Mouse (Mus musculus) lung, adult 18-20 months (tissue): Measurements from ENCODE around the gene Tbc1d16.
"Not testable (repeated sequence)": the region's sequence is repeated elsewhere in the genome, so short reads cannot be mapped to it uniquely, and the experiment has no call there.

Experiments
- DNase-seq, 2 experiments: peaks; one replicate each; pipeline ENCODE4 v3.0.0; 2022; ENCODE audit warnings: mixed read lengths in 2 of 2

Gene Tbc1d16

DNA sequence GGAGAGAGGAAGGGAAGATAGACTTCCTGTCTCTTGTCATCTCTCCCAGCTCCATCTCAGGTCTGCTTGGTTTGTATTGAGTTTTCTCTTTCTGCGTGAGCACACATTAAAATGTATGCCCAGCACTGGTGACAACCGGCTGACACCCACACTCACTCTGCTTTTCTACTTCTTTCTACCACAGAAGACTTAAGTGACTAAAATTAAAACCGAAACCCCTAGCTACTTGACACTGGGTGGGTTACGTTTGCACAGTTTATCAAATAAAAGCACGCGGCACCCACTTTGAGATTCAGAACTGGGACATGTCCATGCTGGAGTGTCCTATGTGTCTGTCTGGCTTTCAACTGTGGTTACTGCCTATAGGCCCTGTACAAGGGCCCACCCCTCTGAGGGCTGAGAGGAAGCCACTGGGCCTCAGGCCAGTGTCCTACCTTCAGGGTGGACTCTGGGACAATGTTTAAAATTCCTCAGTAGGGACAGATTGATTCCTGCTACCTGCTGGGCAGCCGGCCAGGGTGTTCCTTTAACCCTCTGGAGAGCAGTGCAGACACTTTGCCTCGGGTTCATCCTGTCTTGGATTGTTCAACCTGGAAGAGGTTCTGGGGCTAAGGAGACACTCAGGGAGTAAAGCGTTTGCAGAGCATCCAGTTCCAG is 118.8 kb downstream of the Tbc1d16 start:
- no peak for DNase-seq

DNA sequence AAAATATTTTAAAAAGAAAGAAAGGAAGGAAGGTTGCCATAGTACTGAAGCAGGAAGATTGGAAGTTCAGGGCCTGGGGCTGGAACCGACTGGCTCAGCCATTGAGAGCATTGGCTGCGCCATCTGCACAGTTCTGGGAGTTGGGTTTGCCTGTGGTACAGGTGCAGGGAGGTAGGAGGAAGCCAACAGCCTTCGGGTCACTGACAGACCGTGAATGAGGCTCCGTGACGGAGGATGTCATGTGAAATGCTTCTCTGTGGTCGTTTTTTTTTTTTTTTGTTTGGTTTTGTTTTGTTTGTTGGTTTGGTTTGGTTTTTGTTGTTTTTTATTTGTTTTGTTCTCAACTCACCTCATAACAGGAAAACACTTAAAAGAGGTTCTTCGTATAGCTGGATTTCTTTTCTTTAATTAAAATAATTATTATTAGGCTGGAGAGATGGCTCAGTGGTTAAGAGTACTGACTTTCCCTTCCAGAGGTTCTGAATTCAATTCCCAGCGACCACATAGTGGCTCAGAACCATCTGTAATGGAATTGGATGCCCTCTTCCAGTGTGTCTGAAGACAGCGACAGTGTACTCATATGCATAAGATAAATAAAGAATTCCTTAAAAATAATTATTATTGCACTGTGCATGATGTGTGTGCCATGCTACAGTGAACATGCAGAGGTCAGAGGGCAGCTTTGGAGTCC is 119.6 kb downstream of the Tbc1d16 start:
- DNase-seq: no peak

DNA sequence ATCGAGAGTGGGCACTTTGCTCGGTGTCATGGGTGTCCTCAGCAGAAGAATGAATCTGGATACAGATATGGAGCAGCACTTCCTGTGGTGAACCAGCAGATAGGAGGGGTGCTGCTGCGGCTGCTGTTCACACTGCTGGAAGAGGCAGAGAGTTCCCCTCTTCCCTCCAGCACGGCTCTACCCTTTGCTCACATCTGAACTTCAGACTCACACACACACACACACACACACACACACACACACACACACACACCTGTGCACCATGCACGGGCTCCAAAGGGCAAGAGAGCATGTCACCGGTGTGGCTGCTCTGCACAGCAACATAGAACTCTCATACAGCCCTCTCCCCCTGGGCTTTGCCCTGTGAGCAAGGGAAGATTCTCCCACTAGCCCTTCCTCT is 122.0 kb downstream of the Tbc1d16 start:
- DNase-seq: no peak

DNA sequence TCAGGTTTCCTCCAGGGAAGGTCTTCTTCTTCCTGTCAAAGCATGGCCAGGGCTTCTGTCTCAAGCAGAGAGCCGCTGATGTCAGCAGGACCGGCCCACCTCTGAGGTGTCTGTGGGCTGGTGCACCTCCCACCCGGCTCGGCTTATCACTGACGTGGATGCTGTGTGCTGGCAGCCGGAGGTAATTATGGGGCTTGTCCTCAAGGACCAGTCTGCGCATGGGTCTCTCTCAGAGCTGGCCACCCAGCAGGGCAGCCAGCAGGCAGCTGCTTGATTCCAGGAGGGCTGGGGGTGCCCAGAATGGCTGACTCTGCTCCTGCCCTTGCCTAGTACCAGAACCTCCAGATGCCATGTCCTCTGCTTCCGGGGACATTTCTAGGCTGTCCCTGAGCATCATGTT is 122.6 kb downstream of the Tbc1d16 start:
- no peak for DNase-seq

DNA sequence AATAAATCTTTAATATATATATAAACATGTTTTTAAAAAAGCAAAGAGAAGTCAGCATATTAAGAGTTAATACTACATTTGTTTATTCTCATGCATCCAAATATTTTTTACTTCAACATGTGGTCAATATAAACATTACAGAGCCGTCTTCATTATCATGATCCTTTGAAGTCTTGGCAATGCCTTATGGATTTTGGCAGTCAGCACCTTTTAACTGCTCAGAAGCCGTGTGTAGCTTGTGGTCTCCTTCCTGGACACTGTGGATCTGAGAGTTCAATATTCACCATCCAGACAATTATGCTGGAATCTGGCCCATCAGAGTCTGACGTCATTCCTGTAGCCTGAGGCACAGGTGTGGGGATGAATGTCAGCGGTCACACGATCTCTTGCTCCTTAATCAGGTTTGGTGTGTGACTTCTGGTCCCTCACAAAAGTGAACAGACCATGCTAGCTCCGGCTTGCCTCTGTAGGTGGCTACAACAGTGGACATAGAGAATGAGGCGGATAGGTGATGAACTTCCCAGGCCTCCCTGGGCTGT is 123.2 kb downstream of the Tbc1d16 start:
- DNase-seq: no peak

DNA sequence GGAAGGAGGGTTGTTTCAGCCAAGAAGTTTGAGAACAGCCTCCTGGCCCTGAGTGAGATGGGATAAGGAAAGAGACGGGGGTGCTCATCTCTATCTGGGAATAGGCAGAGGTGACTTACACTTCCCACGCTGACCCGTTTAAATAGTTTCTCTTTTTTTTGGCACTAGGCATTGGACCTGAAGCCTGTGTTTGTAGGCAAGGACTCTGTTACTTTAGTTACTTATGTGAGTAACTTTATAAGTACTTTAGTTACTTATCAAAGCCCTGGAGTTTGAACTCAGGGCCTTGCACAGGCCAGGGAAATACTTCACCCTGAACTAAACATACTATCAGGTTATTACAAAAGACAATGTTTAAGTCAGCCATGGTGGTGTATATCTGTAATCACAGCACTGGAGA is 124.3 kb downstream of the Tbc1d16 start:
- no peak for DNase-seq

DNA sequence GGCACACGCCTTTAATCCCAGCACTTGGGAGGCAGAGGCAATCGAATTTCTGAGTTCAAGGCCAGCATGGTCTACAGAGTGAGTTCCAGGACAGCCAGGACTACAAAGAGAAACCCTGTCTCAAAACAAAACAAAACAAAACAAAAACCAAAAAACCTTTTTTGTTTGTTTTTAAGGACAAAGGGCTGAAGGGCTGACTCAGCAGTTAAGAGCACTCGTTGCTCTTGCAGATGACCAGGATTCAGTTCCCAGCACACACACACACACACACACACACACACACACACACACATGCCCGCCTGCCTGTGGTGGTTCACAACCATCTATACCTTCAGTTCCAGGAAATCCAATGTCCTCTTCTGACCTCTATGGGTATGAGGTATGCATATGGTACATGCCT is 127.9 kb downstream of the Tbc1d16 start:
- not testable (repeated sequence) for DNase-seq

DNA sequence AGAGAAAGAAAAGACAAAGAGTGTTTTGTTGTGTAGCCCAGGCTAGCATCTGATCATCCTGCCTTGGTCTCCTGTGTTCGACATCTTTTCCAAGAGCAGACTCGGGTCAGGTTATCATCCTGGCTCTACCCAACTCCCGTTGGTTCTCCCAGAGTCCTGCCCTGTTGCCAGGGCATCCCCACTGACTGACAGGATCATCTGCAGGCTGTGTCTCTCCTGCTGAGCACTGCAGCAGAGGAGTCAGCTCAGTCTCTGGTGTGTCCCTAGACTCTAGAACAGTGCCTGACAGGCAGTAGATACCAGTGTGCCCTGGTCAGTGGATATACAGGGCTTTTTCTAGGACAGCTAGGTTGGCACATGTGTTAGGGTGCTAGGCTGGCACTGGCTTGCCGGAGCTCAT is 130.1 kb downstream of the Tbc1d16 start:
- DNase-seq: no peak

DNA sequence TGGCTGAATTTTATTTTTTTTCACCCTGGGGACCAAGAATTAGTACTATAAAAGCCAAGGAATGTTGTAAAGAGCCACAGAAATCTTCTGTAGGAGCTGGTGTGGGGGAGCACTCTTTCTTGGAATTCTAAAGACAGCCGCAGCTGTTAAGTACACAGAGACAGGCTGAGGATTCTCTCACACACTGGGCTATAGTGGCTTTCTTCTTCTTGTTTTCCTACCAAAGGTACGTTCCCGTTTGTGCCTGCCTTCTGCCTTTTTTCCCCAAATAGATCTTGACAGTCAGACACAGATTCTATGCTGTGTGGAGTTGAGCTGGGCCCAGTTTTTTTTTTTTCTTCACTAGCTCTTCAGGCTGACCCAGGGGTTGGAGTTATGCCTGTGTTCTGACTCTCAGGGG is 132.9 kb downstream of the Tbc1d16 start:
- DNase-seq: no peak

DNA sequence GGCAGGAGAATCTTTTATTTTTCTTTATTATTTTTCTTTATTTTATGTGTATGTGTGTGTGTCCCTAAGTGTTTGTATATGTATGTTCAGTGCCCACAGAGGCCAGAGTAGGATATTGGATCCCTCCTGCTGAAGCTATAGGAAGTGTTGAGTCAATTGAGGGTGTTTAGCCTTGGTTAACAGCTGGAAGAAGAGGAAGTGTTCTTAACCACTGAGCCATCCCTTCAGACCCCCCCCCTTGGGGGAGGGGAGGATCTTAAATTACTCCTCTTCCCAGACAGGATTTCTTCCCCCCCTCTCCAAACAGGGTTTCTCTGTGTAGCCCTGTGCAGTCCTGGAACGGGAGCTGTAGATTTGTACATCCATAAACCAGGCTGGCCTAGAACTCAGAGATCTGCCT is 135.0 kb downstream of the Tbc1d16 start:
- DNase-seq: no peak
